Mouse (Mus musculus) thymus, adult 2 months (tissue): ENCODE measurements around the gene Whamm.

ENCODE experiments used
- CTCF ChIP-seq: fragments of 200-500 bp; IDR thresholded peaks from 2 replicates; pipeline ENCODE4 v1.5.1; 2012; ENCODE audit warnings: mild to moderate bottlenecking, control low read depth, low read length, moderate library complexity, borderline replicate concordance; ENCODE audit not compliant: control insufficient read depth, poor library complexity, insufficient read depth; ENCODE audit errors: extremely low read depth
- POLR2A ChIP-seq: fragments of 200-500 bp; IDR thresholded peaks from 2 replicates; pipeline ENCODE4 v1.6.1; 2012; ENCODE audit warnings: mild to moderate bottlenecking, low read length, control low read depth, moderate library complexity; ENCODE audit not compliant: control insufficient read depth, poor library complexity, insufficient read depth; ENCODE audit errors: extremely low read depth

- TF ChIP-seq POLR2A (no peak), CTCF (no peak)
These were observed 26.6 kb downstream of the Whamm start for GRCm38 (mm10) chr7:81597660-81598059.
